Mouse (Mus musculus) yolk sac, embryonic 10.5 days (tissue): Measurements from ENCODE around the gene Gm49661.

ENCODE experiments used
- DNase-seq: peaks from one replicate; pipeline ENCODE4 v3.0.0-alpha.2; 2017; ENCODE audit warnings: low spot score

Gene Gm49661

GRCm38 (mm10) chr8:84984294-84985048 is 15.2 kb upstream of the Gm49661 start:
- peak; percentile 83 for DNase-seq

GRCm38 (mm10) chr8:84982499-84983011 is 13.3 kb upstream of the Gm49661 start:
- no peak for DNase-seq

DNA sequence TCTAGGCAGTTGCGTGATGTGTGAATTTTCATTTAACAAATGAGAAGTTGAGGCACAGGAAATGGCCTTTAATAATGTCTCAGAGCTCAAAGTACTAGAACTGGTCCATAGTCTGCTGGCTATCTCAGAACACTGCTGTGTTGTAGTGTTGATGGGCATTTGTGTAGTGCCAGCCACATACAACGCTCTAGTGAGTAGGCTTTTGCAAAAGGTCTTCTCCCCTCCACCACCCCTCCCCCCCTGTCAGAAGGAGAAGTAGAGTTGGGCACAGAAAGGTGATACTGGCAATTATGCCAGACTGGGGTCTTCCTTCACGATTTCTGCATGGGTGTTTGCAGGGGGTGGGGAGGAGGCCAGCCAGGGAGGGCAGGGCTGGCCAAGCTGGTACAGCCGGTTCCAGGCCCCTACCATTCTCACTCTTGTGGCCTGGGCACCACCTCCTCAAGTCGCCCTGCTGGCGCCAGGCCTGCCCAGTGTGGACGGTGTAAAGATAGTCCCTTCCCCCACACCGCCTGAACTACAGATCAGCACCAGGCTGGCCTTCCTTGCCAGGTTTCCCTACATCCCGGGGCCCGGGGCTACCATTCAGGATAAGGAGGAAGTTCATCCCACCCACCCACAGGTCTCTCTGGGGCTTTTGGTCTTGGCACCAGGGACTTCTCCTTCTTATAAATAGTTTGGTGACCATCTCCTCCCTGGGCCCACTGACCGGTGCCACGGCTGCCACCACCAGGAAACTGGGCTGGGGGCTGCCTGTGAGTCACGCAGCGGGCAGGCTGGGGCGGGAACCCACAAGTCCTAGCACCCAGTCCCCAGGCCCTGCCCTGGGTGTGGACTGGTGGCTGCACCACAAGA is 12.6 kb upstream of the Gm49661 start:
- DNase-seq: no peak

- no peak for DNase-seq
Measured at GRCm38 (mm10) chr8:84980622-84981358, 11.6 kb upstream of the Gm49661 start.

DNA sequence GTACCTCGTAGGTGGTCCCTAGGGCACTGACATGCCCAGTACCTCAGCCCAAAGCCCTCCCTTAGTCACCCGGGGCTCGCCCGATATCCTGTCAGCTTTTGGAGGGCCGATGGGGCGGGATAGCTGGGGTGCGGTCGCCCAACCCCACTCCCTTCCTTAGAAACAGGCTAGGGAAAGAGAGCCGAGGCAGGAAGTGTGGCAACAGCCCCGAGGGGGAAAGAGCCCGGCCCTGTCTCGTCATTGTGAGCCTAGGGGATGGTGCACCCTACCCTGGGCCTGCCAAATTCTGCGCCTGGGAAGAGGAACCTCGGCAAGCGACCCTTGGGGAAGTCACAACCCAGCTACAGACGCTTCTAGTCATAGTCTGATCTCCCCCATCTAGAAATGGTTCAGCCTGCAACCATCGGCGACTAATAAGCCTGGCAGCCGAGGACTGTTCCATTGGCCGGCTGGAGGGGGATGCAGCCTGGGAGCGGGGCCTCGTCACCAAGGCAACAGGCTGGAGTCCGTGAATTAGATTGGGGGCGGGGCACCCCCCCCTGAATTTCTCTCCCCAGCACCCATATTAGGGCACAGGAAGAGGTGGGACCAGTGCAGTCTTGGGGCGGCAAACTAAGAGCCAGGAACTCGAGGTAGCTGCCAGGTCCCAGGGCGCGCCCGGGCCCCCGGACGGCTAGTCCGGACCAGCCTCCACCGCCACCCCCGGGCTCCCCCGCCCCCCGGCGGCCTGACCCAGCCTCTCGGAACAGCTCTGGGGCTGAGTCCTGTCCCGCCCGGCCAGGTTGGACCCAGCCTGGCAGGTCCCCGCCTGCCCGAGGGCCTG is 10.6 kb upstream of the Gm49661 start:
- DNase-seq: peak; percentile 89

GRCm38 (mm10) chr8:84978248-84978940 is 9.2 kb upstream of the Gm49661 start, which contains the start of gene Junb:
Gene Junb (minus strand): TSS chr8:84978718.
- DNase-seq: peak; percentile 91

- peak; percentile 71 for DNase-seq
Measured at GRCm38 (mm10) chr8:84977435-84978247, 8.4 kb upstream of the Gm49661 start.

- no peak for DNase-seq
Measured at GRCm38 (mm10) chr8:84976763-84977434, 7.7 kb upstream of the Gm49661 start.

DNA sequence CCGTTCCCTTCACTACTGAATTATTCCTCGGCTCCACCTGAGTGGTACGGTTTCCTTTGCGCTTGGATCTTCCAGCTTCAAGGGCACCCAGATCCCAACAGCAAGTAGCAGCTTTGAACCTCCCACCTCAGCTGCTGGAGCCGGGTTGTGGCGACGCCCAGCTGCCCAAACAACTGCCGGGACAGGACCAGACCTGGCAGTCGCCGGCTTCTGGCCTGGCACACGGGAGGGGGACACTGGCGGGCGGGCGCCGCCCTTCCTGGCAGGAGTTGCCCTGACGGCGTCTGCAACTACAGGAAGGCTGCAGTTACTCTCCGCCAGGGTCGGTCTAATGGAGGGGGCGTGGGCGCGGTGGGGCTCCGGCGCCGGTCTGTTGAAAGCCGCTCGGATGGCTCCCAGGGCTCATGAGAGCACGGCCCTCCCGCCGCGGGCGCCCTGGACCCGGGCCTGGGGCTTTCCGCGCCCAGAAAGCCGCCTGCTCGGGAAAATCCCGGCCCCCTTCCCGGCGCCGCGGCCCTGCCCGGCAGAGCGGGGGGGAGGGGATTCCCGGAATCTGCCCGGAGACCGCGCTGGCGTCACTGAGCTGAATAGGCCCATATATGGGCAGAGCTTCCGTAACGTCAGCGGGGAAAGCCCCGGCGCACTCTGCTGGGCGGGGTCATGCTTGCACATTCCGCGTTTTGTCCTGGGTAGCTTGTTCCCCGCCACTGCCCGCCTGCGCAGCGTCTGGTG is 7.0 kb upstream of the Gm49661 start:
- peak; percentile 92 for DNase-seq

- peak; percentile 46 for DNase-seq
Measured at GRCm38 (mm10) chr8:84975434-84975833, 6.2 kb upstream of the Gm49661 start.

DNA sequence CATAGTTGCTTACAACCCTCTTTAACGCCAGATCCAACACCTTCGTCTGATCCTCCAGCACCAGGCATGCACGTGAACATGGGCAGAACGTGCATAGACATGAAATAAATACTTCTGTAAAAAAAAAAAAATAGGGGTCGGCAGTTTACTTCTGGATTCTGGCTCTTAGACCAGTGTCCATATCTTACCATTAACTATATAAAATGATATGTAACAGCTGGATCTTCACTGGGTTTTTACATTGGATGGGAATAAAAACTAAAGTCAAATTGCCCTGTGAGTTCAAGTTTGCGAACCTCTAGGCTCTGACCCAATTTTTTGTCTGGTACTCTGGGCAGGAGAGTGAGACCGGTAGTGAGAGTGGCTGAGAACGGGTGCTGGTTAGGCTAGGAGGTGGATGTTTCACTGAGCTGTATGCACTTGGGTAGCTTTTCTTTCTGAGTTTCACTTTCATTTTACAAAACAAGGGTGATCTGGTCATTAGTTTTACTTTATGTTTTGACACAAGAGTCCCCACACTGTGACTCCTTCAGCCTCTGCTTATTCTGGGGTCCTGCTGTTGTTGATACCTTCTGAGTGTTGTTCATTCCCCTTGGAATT is 5.4 kb upstream of the Gm49661 start:
- no peak for DNase-seq

DNA sequence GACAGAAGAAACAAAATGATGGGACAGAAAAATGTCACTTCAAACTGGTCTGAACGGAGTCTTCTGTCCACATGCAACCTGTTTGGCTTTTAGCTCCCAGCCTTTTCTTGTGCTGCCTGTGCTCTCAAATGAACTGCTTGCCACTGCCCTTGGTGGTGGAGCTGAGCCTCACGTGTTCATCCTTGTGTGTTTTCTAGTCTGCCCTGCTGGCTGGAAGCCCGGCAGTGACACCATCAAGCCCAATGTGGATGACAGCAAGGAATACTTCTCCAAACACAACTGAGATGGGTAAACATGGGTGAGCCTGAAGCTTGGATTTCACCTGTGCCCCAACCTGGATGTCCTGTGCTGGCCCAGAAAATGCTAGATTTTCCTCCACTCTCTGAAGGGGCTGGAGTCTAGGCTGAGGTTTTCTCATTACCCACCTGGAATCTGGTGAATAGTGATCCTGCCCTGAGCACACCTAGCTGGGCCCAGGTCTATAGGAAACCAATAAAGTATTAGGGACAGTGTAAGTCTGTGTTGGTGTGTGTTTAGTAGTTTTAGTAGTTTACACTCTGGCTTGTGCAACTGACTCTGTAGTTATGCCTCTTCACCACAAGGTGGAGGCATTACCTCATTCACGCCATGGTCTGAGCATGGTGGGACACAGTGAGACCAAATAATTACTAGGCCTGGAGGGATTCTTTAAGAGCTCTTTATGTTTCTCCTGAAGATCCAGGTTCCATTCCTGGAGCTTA is 4.7 kb upstream of the Gm49661 start:
- DNase-seq: peak; percentile 48

DNA sequence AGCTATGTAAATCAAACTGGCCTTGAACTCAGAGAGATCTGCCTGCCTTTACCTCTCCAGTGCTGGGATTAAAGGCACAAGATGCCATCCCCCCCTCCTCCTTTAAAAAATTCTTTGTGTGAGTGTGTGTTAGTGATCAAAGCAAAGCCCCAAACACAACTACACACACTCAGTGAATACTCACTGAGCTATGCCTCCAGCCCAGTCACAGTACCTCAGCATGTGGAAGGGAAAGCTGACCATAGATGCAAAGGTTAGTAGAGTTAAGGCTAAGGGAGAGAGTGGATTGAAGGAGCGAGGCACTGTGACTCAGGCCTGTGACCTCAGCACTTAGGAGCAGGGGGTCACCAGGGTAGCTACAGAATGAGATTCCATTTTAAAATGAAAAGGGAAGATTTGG is 3.8 kb upstream of the Gm49661 start:
- DNase-seq: no peak

DNA sequence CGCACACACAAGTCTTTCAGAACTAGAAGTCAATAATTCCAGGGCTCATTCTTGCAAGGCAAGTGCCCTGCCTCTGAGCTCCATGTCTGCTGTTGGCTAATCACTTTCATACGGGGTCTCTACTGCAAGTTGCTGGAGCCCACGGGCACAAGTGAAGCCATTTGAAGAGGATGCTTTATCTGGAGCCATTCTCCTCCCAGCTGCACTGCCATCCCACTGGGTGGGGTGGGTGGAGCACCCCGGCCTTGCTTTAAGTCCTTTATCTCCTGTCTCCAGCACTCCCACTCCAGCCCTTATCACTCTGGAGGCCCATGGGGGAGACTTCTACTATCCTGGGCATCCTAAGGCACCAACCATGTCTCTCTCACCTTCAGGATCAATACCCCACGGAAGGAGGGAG is 1.7 kb upstream of the Gm49661 start:
- DNase-seq: peak; percentile 48

DNA sequence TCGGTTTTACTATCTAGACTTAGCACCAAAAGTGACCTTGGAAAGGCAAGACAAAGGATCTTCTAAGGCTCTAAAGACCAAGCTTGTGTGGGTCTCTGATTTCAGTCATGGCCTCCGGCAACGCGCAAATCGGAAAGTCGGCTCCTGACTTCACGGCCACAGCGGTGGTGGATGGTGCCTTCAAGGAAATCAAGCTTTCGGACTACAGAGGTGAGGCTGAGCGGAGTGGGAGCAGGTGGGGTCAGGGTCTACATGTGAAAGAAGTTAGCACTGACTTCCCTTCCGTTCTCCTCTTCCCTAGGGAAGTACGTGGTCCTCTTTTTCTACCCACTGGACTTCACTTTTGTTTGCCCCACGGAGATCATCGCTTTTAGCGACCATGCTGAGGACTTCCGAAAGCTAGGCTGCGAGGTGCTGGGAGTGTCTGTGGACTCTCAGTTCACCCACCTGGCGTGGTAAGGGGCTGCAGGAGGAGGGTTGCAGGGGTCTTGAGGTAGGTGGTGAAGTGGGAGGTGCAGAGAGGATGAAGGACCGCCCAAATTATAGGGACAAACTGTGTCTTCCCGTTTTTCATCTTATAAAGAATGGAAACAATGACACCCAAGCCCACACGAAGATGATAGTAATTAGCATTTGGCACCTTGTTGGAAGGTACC is 1.0 kb upstream of the Gm49661 start:
- no peak for DNase-seq

DNA sequence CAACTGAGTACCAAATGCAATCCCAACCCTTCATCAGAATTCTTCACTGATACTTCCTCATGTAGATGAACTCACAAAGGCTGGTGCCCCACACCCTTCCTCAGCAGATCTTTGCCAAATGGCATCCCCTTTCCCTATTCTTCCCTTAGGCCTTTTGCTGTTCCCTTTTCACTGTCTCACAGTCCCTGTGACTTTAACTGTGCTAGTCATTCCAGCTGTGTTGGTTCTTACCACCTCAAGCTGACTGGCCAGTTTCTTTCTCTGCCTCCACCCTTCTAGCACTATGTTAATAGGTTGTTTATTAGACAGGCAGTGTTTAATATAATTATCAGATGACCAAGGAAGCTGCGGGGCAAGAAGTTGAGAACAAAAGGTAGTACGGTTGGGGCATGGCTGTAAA is 583 bp downstream of the Gm49661 start:
- no peak for DNase-seq
